Mouse (Mus musculus) midbrain, embryonic 12.5 days (tissue): Measurements from ENCODE around the gene Zfp213. TPM values are rescaled to one million over a fixed set of nuclear protein-coding genes. Genes with fewer than 3 reads are reported as not detected.

ENCODE experiments used
- ATAC-seq: fragments of 200-750 bp; cut with Nextera tagmentation; 2 replicates; pipeline ENCODE4 v1.8.0; 2017; ENCODE audit warnings: low read depth, moderate TSS enrichment, moderate library complexity; ENCODE audit not compliant: low FRiP score
- H3K27ac ChIP-seq: fragments of 300-500 bp; sonication (generic); replicated peaks from 2 replicates; pipeline ENCODE4 v1.5.1; 2016; ENCODE audit warnings: mild to moderate bottlenecking
- H3K27me3 ChIP-seq: fragments of 300-500 bp; sonication (generic); 2 replicates; pipeline ENCODE4 v1.6.1; 2016; ENCODE audit warnings: mild to moderate bottlenecking
- H3K36me3 ChIP-seq: fragments of 300-500 bp; sonication (generic); 2 replicates; pipeline ENCODE4 v1.6.1; 2016
- H3K4me1 ChIP-seq: fragments of 300-500 bp; sonication (generic); 2 replicates; pipeline ENCODE4 v1.6.1; 2016
- H3K4me2 ChIP-seq: fragments of 300-500 bp; sonication (generic); replicated peaks from 2 replicates; pipeline ENCODE4 v1.6.1; 2016; ENCODE audit warnings: mild to moderate bottlenecking, moderate library complexity
- H3K4me3 ChIP-seq: fragments of 300-500 bp; sonication (generic); 2 replicates; pipeline ENCODE4 v1.5.1; 2016; ENCODE audit warnings: mild to moderate bottlenecking
- H3K9ac ChIP-seq: fragments of 300-500 bp; sonication (generic); replicated peaks from 2 replicates; pipeline ENCODE4 v1.6.1; 2016; ENCODE audit warnings: mild to moderate bottlenecking, moderate library complexity
- H3K9me3 ChIP-seq: fragments of 300-500 bp; sonication (generic); 2 replicates; pipeline ENCODE4 v1.6.1; 2016; ENCODE audit warnings: mild to moderate bottlenecking
- WGBS: fragments of 180-500 bp; shearing (Covaris S2); methylation state at CpG from one replicate; pipeline ENCODE4 v1.1.7; 2016; 5-methylcytosine and 5-hydroxymethylcytosine counted together
- polyA plus RNA-seq: library from polyadenylated mRNA; unstranded; fragments of >200 nt; fragmentation: Nextera tagmentation; extraction: Ambion mirVana; gene quantifications from 2 replicates; pipeline ENCODE4 v1.2.1, GENCODE M21; 2016

Gene Zfp213
- polyA plus RNA-seq, 1 experiment from 2014 or later, result 21.8 TPM

DNA sequence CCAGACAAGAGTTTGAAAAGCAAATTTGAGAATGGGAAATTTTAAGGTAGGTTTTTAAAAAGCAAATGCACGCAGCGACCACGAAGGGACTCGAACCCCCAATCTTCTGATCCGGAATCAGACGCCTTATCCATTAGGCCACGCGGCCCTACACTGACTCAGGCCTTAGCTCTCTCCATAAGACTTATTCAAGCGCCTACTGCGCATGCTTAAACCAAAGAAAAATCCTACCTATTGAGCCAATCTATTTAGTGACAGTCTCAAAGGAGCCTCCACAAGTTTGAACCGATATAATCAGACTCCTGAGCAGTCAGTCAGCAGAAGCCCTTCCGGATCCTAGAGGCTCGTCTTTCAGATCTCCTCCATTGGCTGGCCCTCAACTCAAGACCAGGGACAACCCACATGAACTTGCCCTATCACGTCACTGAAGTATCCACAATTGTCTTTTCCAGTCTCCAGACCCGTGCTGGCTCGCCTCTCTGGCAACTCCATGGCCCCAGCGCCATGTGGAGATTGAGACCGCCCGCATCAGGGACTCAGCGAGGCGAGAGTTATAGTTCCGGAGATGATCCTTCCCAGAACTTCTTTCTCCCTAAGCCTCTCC lies 13.7 kb downstream of the Zfp213 start:
- ATAC-seq, result peak; percentile 70
- H3K4me1 ChIP-seq, result peaks cover 7% of the 10 kb centered on the region; the same call in 1 of the 2 replicates
- peaks cover 6% of the 10 kb centered on the region for H3K36me3 ChIP-seq
- H3K4me3 ChIP-seq, result peak overlapping the region; percentile 59
- no peaks in the 10 kb centered on the region for H3K9me3 ChIP-seq
- under 1% methylated on average over 22 of the region's 22 CpGs for WGBS
- peaks cover 6% of the 10 kb centered on the region for H3K27me3 ChIP-seq
- H3K27ac ChIP-seq, result peak overlapping the region; percentile 65
- peak overlapping the region; percentile 61 for H3K4me2 ChIP-seq
- H3K9ac ChIP-seq, result peak overlapping the region; percentile 59

DNA sequence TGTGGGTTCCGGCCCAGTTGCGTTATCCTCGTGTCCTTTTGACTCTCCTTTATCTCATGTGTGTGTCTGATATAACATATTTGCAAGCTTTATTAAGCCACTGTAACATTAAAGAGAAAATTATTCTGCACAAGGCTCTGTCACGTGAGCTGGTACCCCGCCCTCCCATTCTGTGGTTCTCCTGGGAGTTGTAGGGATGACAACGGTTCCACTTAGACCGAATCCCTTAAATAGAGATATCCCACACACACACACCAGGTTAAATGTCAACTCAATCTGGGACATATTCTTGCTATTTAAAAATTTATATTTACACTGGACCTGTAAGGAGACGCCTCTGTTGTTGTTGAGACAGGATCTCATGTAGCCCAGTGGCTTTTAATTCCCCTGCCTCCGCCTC lies 14.6 kb downstream of the Zfp213 start:
- Histone ChIP-seq H3K4me3 (peak overlapping the region; percentile 59), H3K27ac (no peak overlapping the region), H3K9me3 (no peaks in the 10 kb centered on the region), H3K9ac (peak overlapping the region; percentile 37), H3K4me2 (peak overlapping the region; percentile 61), H3K36me3 (no peaks in the 10 kb centered on the region), H3K4me1 (peaks cover 7% of the 10 kb centered on the region; the same call in 1 of the 2 replicates), H3K27me3 (peaks cover 6% of the 10 kb centered on the region)
- 4% methylated on average over 9 of the region's 9 CpGs for WGBS
- ATAC-seq, result no peak

DNA sequence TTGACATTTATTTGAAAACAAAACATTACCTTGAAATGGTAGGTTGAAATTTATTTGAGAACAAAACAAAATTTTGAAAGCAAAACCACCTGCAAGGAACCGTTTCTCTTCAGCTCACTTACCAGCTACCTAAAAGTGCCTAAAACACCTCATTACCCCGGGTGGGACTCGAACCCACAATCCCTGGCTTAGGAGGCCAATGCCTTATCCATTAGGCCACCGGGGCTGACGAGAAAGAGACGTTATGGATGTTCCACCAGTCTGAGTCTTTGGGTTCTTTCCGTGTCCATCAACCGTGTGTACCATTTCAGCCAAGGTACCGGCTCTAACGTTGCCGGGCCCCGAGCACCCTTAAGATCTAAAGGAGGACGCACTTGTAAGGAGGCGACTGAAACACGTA lies 15.4 kb downstream of the Zfp213 start:
- Histone ChIP-seq H3K4me3 (peak overlapping the region; percentile 59), H3K27me3 (peaks cover 6% of the 10 kb centered on the region), H3K4me2 (peak overlapping the region; percentile 61), H3K9ac (no peak overlapping the region), H3K9me3 (no peaks in the 10 kb centered on the region), H3K27ac (no peak overlapping the region), H3K36me3 (no peaks in the 10 kb centered on the region), H3K4me1 (peaks cover 7% of the 10 kb centered on the region; the same call in 1 of the 2 replicates)
- under 1% methylated on average over 15 of the region's 15 CpGs for WGBS
- ATAC-seq, result peak; percentile 9; the same call in 1 of the 2 replicates

DNA sequence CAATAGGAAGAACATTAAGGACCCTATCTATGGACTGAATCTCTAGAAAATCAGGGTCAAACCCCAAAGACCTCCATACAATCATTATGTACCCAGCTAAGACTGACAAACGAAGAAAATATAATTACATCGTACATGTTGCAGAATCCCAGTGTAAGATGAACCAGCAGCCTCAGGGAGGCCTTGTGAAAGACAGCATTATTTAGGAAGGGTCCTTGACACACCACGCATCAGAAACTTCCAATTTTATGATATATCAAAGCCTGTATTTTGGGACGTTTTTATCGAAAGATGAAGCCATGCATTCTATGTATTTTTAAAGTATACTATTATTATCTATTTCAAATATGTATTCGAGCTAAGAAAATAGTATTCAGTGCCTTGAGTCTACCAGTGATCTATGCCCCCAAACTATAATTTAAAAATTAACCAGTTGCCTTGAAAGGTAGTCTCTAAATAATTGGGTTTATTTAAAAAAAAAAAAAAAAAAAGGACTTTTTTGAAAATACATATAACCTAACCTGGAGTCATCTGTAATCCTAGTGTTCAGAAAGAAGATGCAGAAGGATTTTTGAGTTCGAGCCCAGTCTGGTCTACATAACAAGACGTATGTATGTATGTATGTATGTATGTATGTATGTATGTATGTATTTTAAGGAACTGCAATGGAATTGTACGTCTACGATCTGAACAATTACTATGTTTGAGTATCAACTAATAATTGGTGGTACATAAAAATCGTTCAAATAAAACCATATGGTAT lies 16.2 kb downstream of the Zfp213 start:
- Histone ChIP-seq H3K36me3 (no peaks in the 10 kb centered on the region), H3K4me2 (peak overlapping the region; percentile 54; the same call in 1 of the 2 replicates), H3K9ac (no peak overlapping the region), H3K4me3 (no peak overlapping the region), H3K27ac (no peak overlapping the region), H3K27me3 (peaks cover 2% of the 10 kb centered on the region; the same call in 1 of the 2 replicates), H3K9me3 (no peaks in the 10 kb centered on the region), H3K4me1 (peaks cover 10% of the 10 kb centered on the region; the same call in 1 of the 2 replicates)
- no peak for ATAC-seq
- 58% methylated on average over 11 of the region's 11 CpGs for WGBS

DNA sequence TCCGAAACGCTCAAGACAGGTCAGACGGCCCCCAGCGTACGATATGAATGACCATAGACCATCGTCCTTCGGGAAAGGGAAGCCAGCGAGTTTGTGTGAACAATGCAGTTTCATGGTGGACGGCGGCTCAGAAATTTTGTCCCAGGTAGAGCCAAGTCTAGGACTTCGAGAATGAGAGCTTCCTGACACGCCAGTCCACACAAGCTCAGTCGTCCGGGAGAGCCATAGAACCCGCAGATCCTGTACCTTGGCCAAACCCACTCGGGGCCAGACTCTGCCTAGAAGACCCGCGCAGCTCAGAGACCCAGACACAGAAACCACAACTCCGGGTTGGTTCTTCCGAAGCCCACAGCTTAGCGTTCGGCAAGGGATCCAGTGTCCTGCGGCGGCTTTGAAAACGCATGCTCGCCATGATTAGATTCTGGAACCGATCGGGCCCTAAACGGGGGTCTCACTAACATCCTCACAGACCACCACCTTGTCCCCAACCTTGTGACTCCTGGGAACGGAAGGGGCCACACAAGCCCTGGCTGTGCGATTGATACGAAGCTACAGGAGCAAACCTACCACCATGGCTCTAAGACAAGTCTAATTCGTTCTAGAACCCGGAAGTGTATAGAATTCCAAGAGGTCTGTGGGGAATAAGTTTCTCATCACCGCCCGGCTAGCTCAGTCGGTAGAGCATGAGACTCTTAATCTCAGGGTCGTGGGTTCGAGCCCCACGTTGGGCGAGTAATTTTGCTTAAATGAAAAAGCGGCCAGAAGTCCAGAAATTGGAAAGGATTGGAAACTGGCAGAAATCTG lies 17.1 kb downstream of the Zfp213 start:
- Histone ChIP-seq H3K27ac (0 out of 2 replicates have a peak overlapping the region, but pooled peaks have one; percentile 25), H3K9ac (peak overlapping the region; percentile 58), H3K4me2 (peak overlapping the region; percentile 54), H3K27me3 (peaks cover 7% of the 10 kb centered on the region; the same call in 1 of the 2 replicates), H3K4me3 (peak overlapping the region; percentile 67), H3K9me3 (no peaks in the 10 kb centered on the region), H3K36me3 (no peaks in the 10 kb centered on the region), H3K4me1 (peaks cover 15% of the 10 kb centered on the region; the same call in 1 of the 2 replicates)
- peak; percentile 23; the same call in 1 of the 2 replicates for ATAC-seq
- under 1% methylated on average over 42 of the region's 42 CpGs for WGBS

DNA sequence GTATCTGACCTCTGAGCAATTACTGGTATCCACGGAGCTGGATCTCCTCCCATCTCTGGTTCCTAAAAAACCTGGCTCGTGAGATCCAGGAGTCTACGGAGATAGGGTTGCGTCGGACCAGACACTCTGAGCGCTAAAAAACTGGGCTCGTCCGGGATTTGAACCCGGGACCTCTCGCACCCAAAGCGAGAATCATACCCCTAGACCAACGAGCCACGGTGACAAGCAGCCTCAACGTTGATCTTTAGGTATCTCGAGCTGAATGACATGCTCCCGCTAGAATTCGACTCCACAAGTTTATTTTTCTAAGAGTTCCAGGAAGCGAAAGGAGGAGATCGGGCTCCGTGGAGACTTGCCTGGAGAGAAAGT lies 17.7 kb downstream of the Zfp213 start:
- H3K27ac ChIP-seq, result no peak overlapping the region
- 2% methylated on average over 20 of the region's 20 CpGs for WGBS
- peak; percentile 21; the same call in 1 of the 2 replicates for ATAC-seq

DNA sequence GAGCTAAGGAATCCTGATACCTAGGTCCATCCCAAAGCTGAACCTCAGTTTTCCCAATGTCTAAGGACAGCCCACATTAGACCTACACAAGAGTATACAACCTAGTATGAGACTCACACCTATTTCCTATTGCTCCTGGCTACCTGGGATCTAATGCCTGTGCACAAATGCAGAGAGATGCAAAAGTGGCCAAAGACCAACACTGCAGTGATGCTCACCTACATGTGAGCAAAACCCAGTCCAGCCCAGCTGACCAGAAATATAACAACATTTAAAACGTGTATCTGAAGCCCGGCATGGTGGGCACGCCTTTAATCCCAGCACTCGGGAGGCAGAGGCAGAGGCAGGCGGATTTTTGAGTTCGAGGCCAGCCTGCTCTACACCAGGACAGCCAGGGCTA lies 18.2 kb downstream of the Zfp213 start:
- 0 out of 2 replicates have a peak overlapping the region, but pooled peaks have one; percentile 67 for H3K4me3 ChIP-seq

More for the DNA sequence above, 17.7 kb downstream of the Zfp213 start:
- Histone ChIP-seq H3K9me3 (no peaks in the 10 kb centered on the region), H3K4me2 (peak overlapping the region; percentile 54), H3K9ac (peak overlapping the region; percentile 58), H3K36me3 (no peaks in the 10 kb centered on the region), H3K27me3 (peaks cover 12% of the 10 kb centered on the region; the same call in 1 of the 2 replicates), H3K4me1 (peaks cover 18% of the 10 kb centered on the region; the same call in 1 of the 2 replicates), H3K4me3 (peak overlapping the region; percentile 67)

DNA sequence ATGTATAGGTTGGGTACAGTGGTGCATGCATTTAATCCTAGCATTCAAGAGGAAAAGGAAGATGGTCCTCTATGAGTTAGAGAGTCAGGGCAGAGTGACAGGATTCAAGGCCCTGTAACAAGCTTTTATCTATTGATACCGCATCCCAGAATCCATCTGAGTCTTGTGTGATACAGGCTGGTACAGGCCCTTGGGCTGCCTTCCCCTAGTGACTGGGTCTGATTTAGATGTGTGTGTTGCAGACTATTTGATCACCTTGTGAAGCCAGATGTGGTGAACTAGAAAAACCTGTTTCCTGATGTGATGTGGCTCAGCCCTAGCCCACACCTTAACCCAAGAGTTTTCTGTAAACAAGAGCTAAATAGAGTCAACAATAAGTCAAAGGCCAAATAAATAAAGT lies 19.3 kb downstream of the Zfp213 start:
- no peak overlapping the region for H3K9ac ChIP-seq
- peaks cover 17% of the 10 kb centered on the region; the same call in 1 of the 2 replicates for H3K4me1 ChIP-seq
- H3K4me3 ChIP-seq, result no peak overlapping the region
- H3K4me2 ChIP-seq, result no peak overlapping the region
- H3K36me3 ChIP-seq, result no peaks in the 10 kb centered on the region
- WGBS, result 94% methylated on average over 1 of the region's 1 CpGs
- H3K9me3 ChIP-seq, result no peaks in the 10 kb centered on the region
- peaks cover 28% of the 10 kb centered on the region for H3K27me3 ChIP-seq
- H3K27ac ChIP-seq, result no peak overlapping the region
- no peak for ATAC-seq

More for the DNA sequence above, 18.2 kb downstream of the Zfp213 start:
- no peak for ATAC-seq
- Histone ChIP-seq H3K4me2 (peak overlapping the region; percentile 54), H3K27ac (no peak overlapping the region), H3K4me1 (peaks cover 18% of the 10 kb centered on the region; the same call in 1 of the 2 replicates), H3K36me3 (no peaks in the 10 kb centered on the region), H3K9me3 (no peaks in the 10 kb centered on the region), H3K9ac (no peak overlapping the region), H3K27me3 (peaks cover 17% of the 10 kb centered on the region)
- WGBS, result 11% methylated on average over 6 of the region's 6 CpGs

DNA sequence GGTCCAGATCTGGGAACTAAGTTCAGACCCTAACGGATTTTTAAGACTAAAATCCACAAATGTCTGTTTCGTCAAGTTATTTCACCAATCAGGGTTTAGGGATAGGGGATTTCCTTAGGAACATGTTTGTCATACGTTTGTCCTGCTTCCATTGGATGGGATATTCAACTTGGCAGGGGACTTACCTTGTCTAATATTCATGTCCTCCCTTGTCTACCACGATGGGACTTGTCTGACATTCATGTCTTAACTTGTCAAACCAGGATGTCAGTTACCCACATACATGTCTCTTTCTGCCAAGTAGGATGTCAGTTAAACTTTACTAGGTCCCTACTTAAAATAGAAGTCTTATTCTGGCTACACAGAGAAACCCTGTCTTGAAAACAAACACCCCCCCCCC lies 20.1 kb downstream of the Zfp213 start:
- Histone ChIP-seq H3K27me3 (peaks cover 35% of the 10 kb centered on the region), H3K4me1 (0 out of 2 replicates have a peak, but pooled peaks cover 11% of the 10 kb centered on the region), H3K27ac (no peak overlapping the region), H3K9me3 (no peaks in the 10 kb centered on the region), H3K9ac (no peak overlapping the region), H3K4me2 (no peak overlapping the region), H3K4me3 (no peak overlapping the region), H3K36me3 (no peaks in the 10 kb centered on the region)
- no peak for ATAC-seq
- WGBS, result 76% methylated on average over 4 of the region's 4 CpGs

DNA sequence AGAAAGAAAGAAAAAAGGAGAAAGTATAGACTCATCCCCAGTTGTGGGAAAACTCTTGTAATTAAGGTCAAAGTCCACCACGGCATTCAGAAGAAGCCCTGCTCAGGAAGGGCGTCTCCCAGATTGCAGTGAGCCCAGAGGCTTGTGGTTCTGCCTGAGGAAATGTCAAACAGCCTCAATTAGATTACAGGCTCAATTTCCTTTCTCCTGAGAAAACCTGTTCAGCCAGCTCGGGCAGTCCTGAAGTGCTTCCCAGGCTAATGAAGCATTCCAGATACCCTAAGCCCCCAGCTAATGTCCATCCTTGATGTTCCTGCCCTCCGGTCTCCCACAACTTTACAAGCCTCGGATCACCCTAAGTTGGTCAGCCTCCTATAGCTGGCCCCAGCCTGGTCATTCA lies 20.7 kb downstream of the Zfp213 start:
- Histone ChIP-seq H3K27ac (no peak overlapping the region), H3K4me3 (no peak overlapping the region), H3K36me3 (no peaks in the 10 kb centered on the region), H3K9me3 (no peaks in the 10 kb centered on the region), H3K4me2 (no peak overlapping the region), H3K9ac (no peak overlapping the region), H3K27me3 (peaks cover 41% of the 10 kb centered on the region), H3K4me1 (0 out of 2 replicates have a peak, but pooled peaks cover 11% of the 10 kb centered on the region)
- WGBS, result 61% methylated on average over 5 of the region's 5 CpGs
- no peak for ATAC-seq

DNA sequence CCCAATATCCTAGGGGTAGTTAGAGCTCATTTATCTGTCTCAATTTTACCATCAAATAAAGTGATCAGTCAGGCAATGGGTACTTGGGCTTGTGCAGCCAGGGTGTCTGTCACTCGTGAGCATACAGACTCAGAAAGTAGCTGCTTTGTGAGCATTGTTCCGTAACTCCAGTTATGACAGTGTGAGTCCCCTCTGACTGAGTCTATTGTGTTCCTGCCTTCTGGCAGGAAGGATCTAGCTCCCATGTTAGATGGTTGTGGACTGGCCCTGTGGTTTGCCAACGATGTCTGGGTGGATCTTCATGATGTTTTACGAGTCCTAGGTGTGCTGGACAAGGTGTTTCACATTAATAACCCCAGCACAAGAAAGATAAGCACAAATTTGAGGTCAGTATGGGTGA lies 21.2 kb downstream of the Zfp213 start:
- H3K36me3 ChIP-seq, result no peaks in the 10 kb centered on the region
- no peaks in the 10 kb centered on the region for H3K9me3 ChIP-seq
- WGBS, result 47% methylated on average over 4 of the region's 4 CpGs
- no peak overlapping the region for H3K27ac ChIP-seq
- H3K4me3 ChIP-seq, result no peak overlapping the region
- no peak for ATAC-seq
- no peak overlapping the region for H3K4me2 ChIP-seq
- H3K27me3 ChIP-seq, result peaks cover 46% of the 10 kb centered on the region
- no peak overlapping the region for H3K9ac ChIP-seq
- 0 out of 2 replicates have a peak, but pooled peaks cover 16% of the 10 kb centered on the region for H3K4me1 ChIP-seq
